Mouse (Mus musculus) embryonic facial prominence, embryonic 10.5 days (tissue): ENCODE measurements around the gene Susd4. TPM values are rescaled to one million over a fixed set of nuclear protein-coding genes. Genes with fewer than 3 reads are reported as not detected.

ENCODE experiments used
- DNase-seq: peaks from one replicate; pipeline ENCODE4 v3.0.0-alpha.2; 2017; ENCODE audit warnings: low spot score
- H3K27ac ChIP-seq: fragments of 300-500 bp; sonication (generic); replicated peaks from 2 replicates; pipeline ENCODE4 v1.5.1; 2016; ENCODE audit warnings: mild to moderate bottlenecking
- H3K27me3 ChIP-seq: fragments of 300-500 bp; sonication (generic); replicated peaks from 2 replicates; pipeline ENCODE4 v1.6.1; 2016; ENCODE audit warnings: low read depth, mild to moderate bottlenecking; ENCODE audit not compliant: poor library complexity, severe bottlenecking
- H3K36me3 ChIP-seq: fragments of 300-500 bp; sonication (generic); replicated peaks from 2 replicates; pipeline ENCODE4 v1.6.1; 2016; ENCODE audit warnings: mild to moderate bottlenecking, moderate library complexity
- H3K4me1 ChIP-seq: fragments of 300-500 bp; sonication (generic); 2 replicates; pipeline ENCODE4 v1.6.1; 2016
- H3K4me3 ChIP-seq: fragments of 300-500 bp; sonication (generic); 2 replicates; pipeline ENCODE4 v1.5.1; 2016; ENCODE audit warnings: mild to moderate bottlenecking, moderate library complexity
- H3K9me3 ChIP-seq: fragments of 300-500 bp; sonication (generic); 2 replicates; pipeline ENCODE4 v1.6.1; 2016; ENCODE audit warnings: mild to moderate bottlenecking
- WGBS: fragments of 180-500 bp; shearing (Covaris S2); methylation state at CpG from one replicate; pipeline ENCODE4 v1.1.7; 2016; 5-methylcytosine and 5-hydroxymethylcytosine counted together
- polyA plus RNA-seq: library from polyadenylated mRNA; unstranded; fragments of >200 nt; fragmentation: Nextera tagmentation; extraction: Ambion mirVana; gene quantifications from 2 replicates; pipeline ENCODE4 v1.2.1, GENCODE M21; 2016

Gene Susd4
- polyA plus RNA-seq, 1 experiment from 2014 or later = 14.9 TPM

- H3K36me3 ChIP-seq = no peaks in the 10 kb centered on the region
- no peak for DNase-seq
- H3K9me3 ChIP-seq = no peaks in the 10 kb centered on the region
- peaks cover 20% of the 10 kb centered on the region for H3K4me1 ChIP-seq
- peaks cover 29% of the 10 kb centered on the region for H3K27me3 ChIP-seq
- WGBS = 91% methylated on average over 1 of the region's 1 CpGs
- no peak overlapping the region for H3K4me3 ChIP-seq
- H3K27ac ChIP-seq = no peak overlapping the region
These were observed 4.9 kb upstream of the Susd4 start for GRCm38 (mm10) chr1:182758783-182759182.

- Histone ChIP-seq H3K27me3 (peaks cover 56% of the 10 kb centered on the region), H3K4me3 (peak overlapping the region; percentile 63), H3K4me1 (peaks cover 31% of the 10 kb centered on the region), H3K36me3 (no peaks in the 10 kb centered on the region), H3K27ac (peak overlapping the region; percentile 71; the same call in 1 of the 2 replicates), H3K9me3 (no peaks in the 10 kb centered on the region)
- WGBS = 7% methylated on average over 17 of the region's 17 CpGs
- DNase-seq = no peak
These were observed 407 bp upstream of the Susd4 start for GRCm38 (mm10) chr1:182763191-182763715.

- peaks cover 31% of the 10 kb centered on the region for H3K4me1 ChIP-seq
- no peaks in the 10 kb centered on the region for H3K9me3 ChIP-seq
- DNase-seq = peak; percentile 63
- peaks cover 56% of the 10 kb centered on the region for H3K27me3 ChIP-seq
- peak overlapping the region; percentile 63 for H3K4me3 ChIP-seq
- peak overlapping the region; percentile 79 for H3K27ac ChIP-seq
- H3K36me3 ChIP-seq = no peaks in the 10 kb centered on the region
- under 1% methylated on average over 27 of the region's 27 CpGs for WGBS
These were observed 1.1 kb downstream of the Susd4 start for GRCm38 (mm10) chr1:182764541-182765281.

GRCm38 (mm10) chr1:182775576-182775975 is 11.9 kb downstream of the Susd4 start:
- Histone ChIP-seq H3K27me3 (no peaks in the 10 kb centered on the region), H3K36me3 (0 out of 2 replicates have a peak, but pooled peaks cover 5% of the 10 kb centered on the region), H3K27ac (no peak overlapping the region), H3K4me1 (peaks cover 7% of the 10 kb centered on the region; the same call in 1 of the 2 replicates), H3K9me3 (no peaks in the 10 kb centered on the region; the same call in 1 of the 2 replicates), H3K4me3 (no peak overlapping the region)
- DNase-seq = no peak
- WGBS = 93% methylated on average over 7 of the region's 7 CpGs

GRCm38 (mm10) chr1:182776749-182777410 is 13.2 kb downstream of the Susd4 start:
- WGBS = 52% methylated on average over 10 of the region's 10 CpGs
- H3K4me3 ChIP-seq = no peak overlapping the region
- peak; percentile 23 for DNase-seq
- peak overlapping the region; percentile 46 for H3K27ac ChIP-seq
- 0 out of 2 replicates have a peak, but pooled peaks cover 5% of the 10 kb centered on the region for H3K36me3 ChIP-seq
- no peaks in the 10 kb centered on the region; the same call in 1 of the 2 replicates for H3K9me3 ChIP-seq
- no peaks in the 10 kb centered on the region for H3K27me3 ChIP-seq
- H3K4me1 ChIP-seq = peaks cover 7% of the 10 kb centered on the region; the same call in 1 of the 2 replicates

GRCm38 (mm10) chr1:182778225-182778624 is 14.6 kb downstream of the Susd4 start:
- DNase-seq = no peak
- no peaks in the 10 kb centered on the region for H3K27me3 ChIP-seq
- H3K27ac ChIP-seq = no peak overlapping the region
- 81% methylated on average over 13 of the region's 13 CpGs for WGBS
- no peak overlapping the region for H3K4me3 ChIP-seq
- H3K9me3 ChIP-seq = no peaks in the 10 kb centered on the region; the same call in 1 of the 2 replicates
- 0 out of 2 replicates have a peak, but pooled peaks cover 5% of the 10 kb centered on the region for H3K36me3 ChIP-seq
- H3K4me1 ChIP-seq = peaks cover 7% of the 10 kb centered on the region; the same call in 1 of the 2 replicates

GRCm38 (mm10) chr1:182779024-182779520 is 15.4 kb downstream of the Susd4 start:
- H3K4me1 ChIP-seq = peaks cover 7% of the 10 kb centered on the region; the same call in 1 of the 2 replicates

GRCm38 (mm10) chr1:182783774-182784173 is 20.1 kb downstream of the Susd4 start:
- Histone ChIP-seq H3K27me3 (no peaks in the 10 kb centered on the region), H3K4me3 (no peak overlapping the region), H3K4me1 (peaks cover 9% of the 10 kb centered on the region), H3K36me3 (no peaks in the 10 kb centered on the region), H3K27ac (no peak overlapping the region), H3K9me3 (no peaks in the 10 kb centered on the region)
- DNase-seq = no peak
- 90% methylated on average over 7 of the region's 7 CpGs for WGBS

More at GRCm38 (mm10) chr1:182779024-182779520, 15.4 kb downstream of the Susd4 start:
- no peak overlapping the region for H3K27ac ChIP-seq
- no peak overlapping the region for H3K4me3 ChIP-seq
- WGBS = 94% methylated on average over 6 of the region's 6 CpGs
- 0 out of 2 replicates have a peak, but pooled peaks cover 5% of the 10 kb centered on the region for H3K36me3 ChIP-seq
- H3K9me3 ChIP-seq = no peaks in the 10 kb centered on the region; the same call in 1 of the 2 replicates
- no peaks in the 10 kb centered on the region for H3K27me3 ChIP-seq
- DNase-seq = no peak

GRCm38 (mm10) chr1:182784784-182785183 is 21.1 kb downstream of the Susd4 start:
- Histone ChIP-seq H3K4me3 (no peak overlapping the region), H3K27ac (no peak overlapping the region), H3K27me3 (no peaks in the 10 kb centered on the region), H3K4me1 (peaks cover 16% of the 10 kb centered on the region), H3K36me3 (no peaks in the 10 kb centered on the region), H3K9me3 (no peaks in the 10 kb centered on the region)
- DNase-seq = no peak
- WGBS = 89% methylated on average over 3 of the region's 3 CpGs

- H3K27ac ChIP-seq = no peak overlapping the region
- no peak for DNase-seq
- WGBS = 86% methylated on average over 5 of the region's 5 CpGs
- no peak overlapping the region for H3K4me3 ChIP-seq
- peaks cover 16% of the 10 kb centered on the region for H3K4me1 ChIP-seq
- H3K9me3 ChIP-seq = no peaks in the 10 kb centered on the region
- H3K27me3 ChIP-seq = no peaks in the 10 kb centered on the region
- no peaks in the 10 kb centered on the region for H3K36me3 ChIP-seq
These were observed 21.8 kb downstream of the Susd4 start for GRCm38 (mm10) chr1:182785504-182785903.

- no peak overlapping the region for H3K27ac ChIP-seq
- WGBS = 47% methylated on average over 7 of the region's 7 CpGs
- no peak overlapping the region for H3K4me3 ChIP-seq
- H3K4me1 ChIP-seq = peaks cover 19% of the 10 kb centered on the region
- no peaks in the 10 kb centered on the region for H3K36me3 ChIP-seq
- H3K27me3 ChIP-seq = no peaks in the 10 kb centered on the region
- no peak for DNase-seq
- no peaks in the 10 kb centered on the region for H3K9me3 ChIP-seq
These were observed 23.4 kb downstream of the Susd4 start for GRCm38 (mm10) chr1:182787030-182787429.

GRCm38 (mm10) chr1:182788896-182789295 is 25.2 kb downstream of the Susd4 start:
- Histone ChIP-seq H3K36me3 (no peaks in the 10 kb centered on the region), H3K27me3 (no peaks in the 10 kb centered on the region), H3K27ac (no peak overlapping the region), H3K4me3 (no peak overlapping the region), H3K4me1 (peaks cover 28% of the 10 kb centered on the region), H3K9me3 (no peaks in the 10 kb centered on the region)
- 58% methylated on average over 6 of the region's 6 CpGs for WGBS
- DNase-seq = no peak
